Mouse (Mus musculus): ENCODE data around the gene Csf3r. TPM values are rescaled to one million over a fixed set of nuclear protein-coding genes. Genes with fewer than 3 reads are reported as not detected.

Csf3r gene
- 0.85 and 0.97 TPM in 2 replicates for polyA plus RNA-seq (2012; rRNA removed)

GRCm38 (mm10) chr4:126024303-126024900, at the start of gene Csf3r:
Gene Csf3r, plus strand, starts transcription at chr4:126024550.

GRCm38 (mm10) chr4:126046851-126047585, 22.7 kb downstream of the Csf3r start, which contains the start of gene Mrps15:
Gene Mrps15, plus strand, starts transcription at chr4:126046925.

GRCm38 (mm10) chr4:126058134-126058996, 34.0 kb downstream of the Csf3r start, which contains the start of gene Oscp1:
Gene Oscp1, plus strand, starts transcription at chr4:126058565.

Other genes starting within 250 kb of the Csf3r start
- gene Mrps15, start 22.4 kb downstream of the Csf3r start, polyA plus RNA-seq (2012; rRNA removed), result 83.5 and 93.4 TPM in 2 replicates
- gene Oscp1, start 34.0 kb downstream of the Csf3r start, polyA plus RNA-seq (2012; rRNA removed), result 14.0 and 14.6 TPM in 2 replicates
- 50.9 and 54.1 TPM in 2 replicates for gene Lsm10, start 72.1 kb downstream of the Csf3r start, polyA plus RNA-seq (2012; rRNA removed)
- gene Stk40, start 79.4 kb downstream of the Csf3r start, polyA plus RNA-seq (2012; rRNA removed), result 24.6 and 24.9 TPM in 2 replicates
- 21.4 and 39.0 TPM in 2 replicates for gene Eva1b, start 123.2 kb downstream of the Csf3r start, polyA plus RNA-seq (2012; rRNA removed)
- gene Sh3d21, start 138.9 kb downstream of the Csf3r start, polyA plus RNA-seq (2012; rRNA removed), result 1.2 and 2.7 TPM in 2 replicates
- 142 TPM in 2 replicates for gene Thrap3, start 178.2 kb downstream of the Csf3r start, polyA plus RNA-seq (2012; rRNA removed)
- gene Map7d1, start 231.8 kb downstream of the Csf3r start, polyA plus RNA-seq (2012; rRNA removed), result 206 and 220 TPM in 2 replicates
- 155 TPM in 2 replicates for gene Trappc3, start 237.8 kb downstream of the Csf3r start, polyA plus RNA-seq (2012; rRNA removed)

Measured in central nervous system, embryonic 14 days (tissue).